Mouse (Mus musculus): ENCODE data around the gene Palm3.
"Not testable (repeated sequence)": the region's sequence is repeated elsewhere in the genome, so short reads cannot be mapped to it uniquely, and the experiment has no call there.

Gene Palm3

DNA sequence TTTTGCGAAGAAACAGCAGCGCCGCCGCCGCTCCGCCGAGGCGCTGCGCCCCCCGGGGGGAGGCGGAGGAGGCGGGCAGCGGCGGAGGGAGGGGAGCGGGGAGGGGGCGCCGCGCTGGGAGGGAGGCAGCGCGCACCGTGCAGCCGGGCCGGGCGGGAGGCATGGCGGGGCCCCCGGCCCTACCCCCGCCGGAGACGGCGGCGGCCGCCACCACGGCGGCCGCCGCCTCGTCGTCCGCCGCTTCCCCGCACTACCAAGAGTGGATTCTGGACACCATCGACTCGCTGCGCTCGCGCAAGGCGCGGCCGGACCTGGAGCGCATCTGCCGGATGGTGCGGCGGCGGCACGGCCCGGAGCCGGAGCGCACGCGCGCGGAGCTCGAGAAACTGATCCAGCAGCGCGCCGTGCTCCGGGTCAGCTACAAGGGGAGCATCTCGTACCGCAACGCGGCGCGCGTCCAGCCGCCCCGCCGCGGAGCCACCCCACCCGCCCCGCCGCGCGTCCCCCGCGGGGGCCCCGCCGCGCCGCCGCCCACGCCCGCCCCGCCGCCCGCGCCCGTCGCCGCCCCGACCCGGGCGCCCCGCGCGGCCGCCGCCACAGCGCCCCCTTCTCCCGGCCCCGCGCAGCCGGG, 23.6 kb upstream of the Palm3 start, which contains the start of gene Samd1:
Gene Samd1, plus strand, starts transcription at position 162 of the 631 bp plus-strand sequence.
- peak; percentile 60 for DNase-seq (ENCODE audit: extremely low spot score)

GRCm38 (mm10) chr8:83998231-83999056, 22.8 kb upstream of the Palm3 start:
- DNase-seq (ENCODE audit: extremely low spot score) = peak; percentile 72

GRCm38 (mm10) chr8:83999057-83999705, 22.1 kb upstream of the Palm3 start:
- no peak for DNase-seq (ENCODE audit: extremely low spot score)

GRCm38 (mm10) chr8:83999825-84000224, 21.4 kb upstream of the Palm3 start:
- no peak for DNase-seq (ENCODE audit: extremely low spot score)

- DNase-seq (ENCODE audit: extremely low spot score) = no peak
Observed at GRCm38 (mm10) chr8:84001281-84002000, 19.8 kb upstream of the Palm3 start, which contains the start of gene 1700067K01Rik. 1700067K01Rik (plus strand) TSS chr8:84001502.

- no peak for DNase-seq (ENCODE audit: extremely low spot score)
Observed at GRCm38 (mm10) chr8:84002957-84003611, 18.2 kb upstream of the Palm3 start.

GRCm38 (mm10) chr8:84003612-84004246, 17.5 kb upstream of the Palm3 start:
- no peak for DNase-seq (ENCODE audit: extremely low spot score)

GRCm38 (mm10) chr8:84004533-84005201, 16.6 kb upstream of the Palm3 start:
- peak; percentile 92 for DNase-seq (ENCODE audit: extremely low spot score)

DNA sequence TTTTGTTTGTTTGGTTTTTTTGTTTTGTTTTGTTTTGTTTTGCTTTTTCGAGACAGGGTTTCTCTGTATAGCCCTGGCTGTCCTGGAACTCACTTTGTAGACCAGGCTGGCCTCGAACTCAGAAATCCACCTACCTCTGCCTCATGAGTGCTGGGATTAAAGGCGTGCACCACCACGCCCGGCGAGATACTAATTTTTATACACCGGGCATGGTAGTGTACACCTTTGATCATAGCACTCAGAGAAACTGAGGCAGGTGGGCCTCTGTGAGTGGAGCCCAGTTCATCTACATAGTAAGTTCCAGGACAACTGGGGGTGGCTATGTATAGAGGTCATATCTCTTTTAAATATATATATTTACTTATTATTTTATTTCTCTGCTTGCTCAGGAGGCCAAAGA, 15.8 kb upstream of the Palm3 start:
- DNase-seq (ENCODE audit: extremely low spot score) = not testable (repeated sequence)

DNA sequence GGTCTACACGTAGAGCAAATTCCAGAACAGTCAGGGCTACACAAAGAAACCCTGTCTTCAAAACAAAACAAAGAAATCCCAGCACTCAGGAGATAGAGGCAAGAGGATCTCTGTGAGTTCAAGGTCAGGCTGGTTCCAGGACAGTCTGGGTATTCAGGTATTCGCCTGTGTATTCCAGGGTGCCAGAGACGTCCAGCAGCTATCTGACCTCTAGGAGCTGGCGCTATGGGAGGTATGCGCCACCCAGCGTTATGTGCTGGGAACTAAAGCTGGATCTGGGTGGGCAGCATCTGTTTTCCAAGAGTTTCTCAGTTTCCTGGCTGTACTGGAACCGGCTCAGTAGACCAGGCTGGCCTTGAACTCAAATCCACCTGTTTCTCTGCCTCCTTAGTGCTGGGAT, 12.9 kb upstream of the Palm3 start:
- DNase-seq (ENCODE audit: extremely low spot score) = no peak

GRCm38 (mm10) chr8:84009876-84010275, 11.4 kb upstream of the Palm3 start:
- peak; percentile 87 for DNase-seq (ENCODE audit: extremely low spot score)

DNA sequence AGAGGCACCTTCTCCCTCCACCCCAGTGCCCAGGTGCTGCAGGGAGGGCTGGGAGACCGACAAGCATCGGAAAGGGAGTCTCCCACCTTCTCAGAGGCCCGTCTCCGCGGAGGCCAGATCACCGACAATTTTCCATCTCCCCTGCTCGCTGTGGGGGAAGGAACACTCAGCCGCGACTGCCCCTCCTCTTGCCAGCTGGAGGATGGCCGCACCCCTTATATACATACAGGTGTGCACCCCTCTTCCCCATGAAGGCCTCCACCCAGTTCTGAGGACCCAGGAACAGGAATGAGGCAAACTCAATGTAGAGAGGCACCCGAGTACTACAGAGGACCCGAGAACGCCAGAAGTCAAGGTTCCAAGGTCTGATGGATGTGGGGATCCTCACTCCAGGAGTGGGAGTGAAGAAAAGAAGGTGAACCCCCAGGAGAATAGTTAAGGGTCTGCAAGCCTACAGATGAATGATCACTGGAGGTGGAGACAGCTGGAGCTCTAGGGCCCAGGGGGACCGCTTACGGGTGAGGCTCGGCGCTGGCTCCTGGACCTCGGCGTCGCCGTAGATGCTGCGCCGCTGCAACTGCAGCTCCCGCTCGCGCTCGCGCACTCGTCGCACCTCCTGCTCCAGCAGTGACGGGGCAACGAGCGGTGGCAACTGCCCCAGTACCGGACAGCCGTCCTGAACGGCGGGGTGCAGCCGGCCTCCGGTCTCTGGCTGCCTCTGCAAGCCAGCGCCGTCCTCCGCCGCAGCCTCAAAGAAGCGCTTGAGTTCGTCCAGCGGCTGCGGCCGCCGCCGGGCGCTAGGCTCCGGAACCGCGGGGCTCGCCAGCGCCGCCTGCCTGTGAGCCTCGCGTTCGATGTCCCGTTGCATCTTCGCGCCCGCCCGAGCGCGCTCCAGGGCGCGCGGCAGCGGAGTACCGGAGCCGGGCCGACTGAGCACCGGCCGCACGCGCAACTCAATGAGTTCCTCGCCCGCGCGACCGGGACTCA, 10.4 kb upstream of the Palm3 start:
- DNase-seq (ENCODE audit: extremely low spot score) = no peak

GRCm38 (mm10) chr8:84011705-84012498, 9.4 kb upstream of the Palm3 start, which contains the start of gene 2210011C24Rik:
2210011C24Rik (minus strand) TSS chr8:84012171.
- DNase-seq (ENCODE audit: extremely low spot score) = no peak

GRCm38 (mm10) chr8:84012499-84013165, 8.6 kb upstream of the Palm3 start:
- no peak for DNase-seq (ENCODE audit: extremely low spot score)

DNA sequence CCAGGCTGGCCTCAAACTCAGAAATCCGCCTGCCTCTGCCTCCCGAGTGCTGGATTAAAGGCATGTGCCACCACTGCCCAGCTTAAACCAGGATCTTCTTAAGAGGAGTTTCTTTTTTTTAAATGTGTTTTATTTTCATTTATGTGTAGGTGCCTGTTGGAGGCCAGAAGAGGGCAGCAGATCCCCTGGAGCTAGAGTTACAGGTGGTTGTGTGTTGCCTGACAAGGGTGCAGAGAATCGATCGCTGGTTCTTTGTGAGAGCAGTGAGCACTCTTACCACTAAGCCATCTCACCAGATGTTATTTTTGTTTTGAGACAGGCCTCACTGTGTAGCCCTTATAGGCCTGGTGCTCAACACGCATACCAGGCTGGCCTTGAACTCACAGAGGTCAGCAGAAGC, 5.4 kb upstream of the Palm3 start:
- no peak for DNase-seq (ENCODE audit: extremely low spot score)

DNA sequence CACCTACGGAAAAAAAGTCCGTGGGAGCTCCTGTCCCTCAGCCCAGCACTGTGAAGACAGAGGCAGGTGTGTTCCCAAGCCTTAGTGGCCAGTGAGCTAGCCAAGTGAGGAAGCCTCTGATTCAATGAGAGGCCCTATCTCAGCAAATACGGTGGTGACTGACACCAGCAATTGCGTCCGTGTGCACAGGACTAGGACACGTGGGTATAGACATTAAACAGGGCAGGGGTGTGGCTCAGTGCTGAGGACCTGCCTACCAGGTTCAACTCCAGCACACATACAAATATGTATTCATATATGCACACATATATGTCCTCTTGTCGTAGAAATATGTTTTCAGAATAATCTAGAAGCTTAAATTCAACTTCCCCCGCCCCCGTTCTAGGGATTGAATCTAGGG, 1.5 kb upstream of the Palm3 start:
- no peak for DNase-seq (ENCODE audit: extremely low spot score)

DNA sequence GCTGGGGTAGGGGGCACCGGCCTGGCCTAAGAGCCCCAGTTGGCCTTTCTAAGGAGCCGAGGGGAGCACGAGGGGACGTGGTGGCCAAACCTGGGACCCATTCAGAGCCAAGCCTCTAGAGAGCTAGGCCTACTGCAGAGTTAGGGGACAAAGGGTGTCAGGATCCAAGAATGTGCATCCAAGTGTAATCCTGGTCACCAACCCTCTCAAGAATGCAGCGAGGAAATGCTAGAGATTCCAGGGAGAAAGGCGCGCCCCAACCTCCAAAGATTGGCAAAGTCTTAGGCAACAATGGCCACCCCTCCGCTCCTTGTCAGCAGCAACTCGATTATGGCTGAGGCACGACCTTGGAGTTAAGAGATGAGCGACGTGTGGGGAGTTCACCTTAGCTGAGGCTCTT, 298 bp downstream of the Palm3 start:
- DNase-seq (ENCODE audit: extremely low spot score) = no peak

DNA sequence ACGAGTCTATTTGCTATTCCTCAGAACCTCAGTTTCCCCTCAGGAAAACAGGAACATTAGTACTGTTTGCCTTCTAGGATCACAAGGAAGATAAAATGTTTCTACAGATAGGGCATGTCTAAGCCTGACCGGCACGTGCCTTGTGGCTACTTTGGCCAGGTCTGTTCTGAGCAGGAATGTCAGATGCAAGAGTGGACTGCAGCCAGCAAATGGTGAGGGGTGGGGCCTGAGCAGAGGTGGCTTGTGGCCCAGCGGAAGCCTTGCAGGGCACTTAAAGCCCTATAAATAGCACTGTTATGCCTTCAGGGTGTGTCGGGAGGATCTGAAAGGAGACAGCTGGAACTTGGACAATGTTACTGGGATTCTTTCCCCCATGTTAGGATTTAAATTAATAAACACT, 1.8 kb downstream of the Palm3 start:
- no peak for DNase-seq (ENCODE audit: extremely low spot score)
